Mouse (Mus musculus) frontal cortex, postnatal 25 days (tissue): ENCODE measurements at regions not wholly inside any gene's neighbourhood (a gene's known extent, or its start where the extent isn't known, plus 50 kb on each side); places are given as distances from the start of the nearest gene placed in this dataset.

Experiments
- DNase-seq, 2 experiments: peaks; one replicate each; pipeline ENCODE4 v3.0.0; 2022; ENCODE audit warnings: low spot score in 2 of 2

- no peak for DNase-seq
Measured at GRCm38 (mm10) chr12:32273474-32273873, 65.0 kb upstream of the Pik3cg start.

- DNase-seq, result no peak
Measured at GRCm38 (mm10) chr12:32279861-32280260, 71.4 kb upstream of the Pik3cg start.

GRCm38 (mm10) chr12:32280309-32280708, 71.8 kb upstream of the Pik3cg start:
- no peak for DNase-seq

- no peak for DNase-seq
Measured at GRCm38 (mm10) chr12:32282371-32283163, 74.1 kb upstream of the Pik3cg start.

- no peak for DNase-seq
Measured at GRCm38 (mm10) chr12:32285039-32285438, 76.6 kb upstream of the Pik3cg start.

GRCm38 (mm10) chr12:32286652-32287051, 78.2 kb upstream of the Pik3cg start:
- DNase-seq, result no peak

GRCm38 (mm10) chr12:32291145-32291544, 82.7 kb upstream of the Pik3cg start:
- no peak for DNase-seq

GRCm38 (mm10) chr12:32291962-32292748, 83.7 kb upstream of the Pik3cg start:
- peak; percentile 40 to 60 for DNase-seq

GRCm38 (mm10) chr12:32292749-32293128, 84.3 kb upstream of the Pik3cg start:
- DNase-seq, result no peak

GRCm38 (mm10) chr12:32297431-32297830, 81.1 kb upstream of the Ccdc71l start:
- DNase-seq, result no peak

- no peak for DNase-seq
Measured at GRCm38 (mm10) chr12:32299714-32300113, 78.8 kb upstream of the Ccdc71l start.

GRCm38 (mm10) chr12:32305736-32306135, 72.8 kb upstream of the Ccdc71l start:
- DNase-seq, result no peak

- no peak for DNase-seq
Measured at GRCm38 (mm10) chr12:32306326-32306725, 72.2 kb upstream of the Ccdc71l start.

- no peak for DNase-seq
Measured at GRCm38 (mm10) chr12:32307280-32308006, 71.1 kb upstream of the Ccdc71l start.

- DNase-seq, result no peak
Measured at GRCm38 (mm10) chr12:32315099-32315783, 63.3 kb upstream of the Ccdc71l start.
